Mouse (Mus musculus) Patski (cell line): Measurements from ENCODE around the gene Aif1l. TPM values are rescaled to one million over a fixed set of nuclear protein-coding genes. Genes with fewer than 3 reads are reported as not detected.

Source experiments
- ATAC-seq: fragments of 100-300 bp; one replicate; pipeline ENCODE4 v1.8.0; 2021
- CTCF ChIA-PET: fragments of 350-600 bp; sonication (Branson Sonifier 250); formaldehyde crosslinking; loops from one replicate; lab custom pipeline; 2022; ENCODE audit warnings: inconsistent platforms; lab: Charles Lee
- POLR2A ChIA-PET: fragments of 350-600 bp; sonication (Branson Sonifier 250); formaldehyde crosslinking; loops from one replicate; lab custom pipeline; 2022; ENCODE audit warnings: antibody characterized with exemption, inconsistent platforms; lab: Charles Lee
- DNase-seq: peaks from one replicate; pipeline ENCODE4 v3.0.0-alpha.2; 2011; ENCODE audit warnings: low read depth, low spot score
- H3K27me3 ChIP-seq: fragments of 371-371 bp; one replicate; pipeline ENCODE4 v1.5.1; 2021
- CTCF ChIP-seq: fragments of 100-300 bp; IDR thresholded peaks from one replicate; pipeline ENCODE4 v1.5.1; 2021
- in situ Hi-C: fragments of 300-500 bp; cut with MboI; formaldehyde crosslinking; loops from 3 replicates; pipeline ENCODE4 v1.11.1; 2018; ENCODE audit warnings: low pct_unique_long_range_greater_than_20kb, mixed read lengths
- polyA plus RNA-seq: library from polyadenylated mRNA; unstranded; gene quantifications from one replicate; pipeline ENCODE4 v1.2.3, GENCODE M21; 2021

Aif1l gene
- polyA plus RNA-seq, 1 experiment from 2014 or later: 343 TPM

- in situ Hi-C loops: no loop called here
- POLR2A ChIA-PET: no interaction called here
- H3K27me3 ChIP-seq: no peaks in the 10 kb centered on the region
- CTCF ChIA-PET: interaction anchor here (1.0 to 1.2 kb wide), 2 partner anchors 16 to 42 kb away, joined by 3 read pairs; no protein-coding TSS in a partner anchor
- no peak for TF ChIP-seq CTCF
- DNase-seq (no peak), ATAC-seq (no peak)
These were observed 41.0 kb downstream of the Aif1l start for GRCm38 (mm10) chr2:31990961-31991360.

- H3K27me3 ChIP-seq: no peaks in the 10 kb centered on the region
- ATAC-seq: no peak
- CTCF ChIA-PET: no interaction called here
- TF ChIP-seq CTCF: no peak
- no peak for DNase-seq
- POLR2A ChIA-PET: no interaction called here
- in situ Hi-C loops: no loop called here
These were observed 45.0 kb downstream of the Aif1l start for GRCm38 (mm10) chr2:31994896-31995295.

- DNase-seq (no peak), ATAC-seq (no peak)
- in situ Hi-C loops: no loop called here
- TF ChIP-seq CTCF: no peak
- ChIA-PET POLR2A (no interaction called here), CTCF (interaction anchor here (1.8 kb wide), 1 partner anchor 24 kb away, joined by 4 read pairs; no protein-coding TSS in a partner anchor)
- no peaks in the 10 kb centered on the region for H3K27me3 ChIP-seq
These were observed 46.1 kb downstream of the Aif1l start for GRCm38 (mm10) chr2:31996060-31996459.

GRCm38 (mm10) chr2:31997539-31997938 lies 47.6 kb downstream of the Aif1l start:
- no peaks in the 10 kb centered on the region for H3K27me3 ChIP-seq
- no peak for TF ChIP-seq CTCF
- CTCF ChIA-PET: interaction anchor here (1.1 to 1.8 kb wide), 2 partner anchors 11 to 22 kb away, joined by 3 to 4 read pairs; no protein-coding TSS in a partner anchor
- ATAC-seq (no peak), DNase-seq (no peak)
- in situ Hi-C loops: no loop called here
- POLR2A ChIA-PET: no interaction called here

GRCm38 (mm10) chr2:31998443-31998842 lies 48.5 kb downstream of the Aif1l start:
- DNase-seq: no peak
- peak; percentile 49 for TF ChIP-seq CTCF
- ATAC-seq: no peak
- POLR2A ChIA-PET: no interaction called here
- H3K27me3 ChIP-seq: no peaks in the 10 kb centered on the region
- CTCF ChIA-PET: interaction anchor here (1.2 kb wide), 1 partner anchor 10 kb away, joined by 4 read pairs; no protein-coding TSS in a partner anchor
- in situ Hi-C loops: no loop called here

GRCm38 (mm10) chr2:32008311-32008710 lies 58.4 kb downstream of the Aif1l start:
- CTCF ChIA-PET: no interaction called here
- ATAC-seq: no peak
- POLR2A ChIA-PET: no interaction called here
- no peak for TF ChIP-seq CTCF
- in situ Hi-C loops: no loop called here
- DNase-seq: no peak
- H3K27me3 ChIP-seq: no peaks in the 10 kb centered on the region

- DNase-seq (no peak), ATAC-seq (no peak)
- no peak for TF ChIP-seq CTCF
- in situ Hi-C loops: no loop called here
- CTCF ChIA-PET: no interaction called here
- POLR2A ChIA-PET: no interaction called here
- no peaks in the 10 kb centered on the region for H3K27me3 ChIP-seq
These were observed 58.8 kb downstream of the Aif1l start for GRCm38 (mm10) chr2:32008716-32009115.

GRCm38 (mm10) chr2:32019704-32020103 lies 69.8 kb downstream of the Aif1l start:
- H3K27me3 ChIP-seq: no peaks in the 10 kb centered on the region
- CTCF ChIA-PET: interaction anchor here (0.8 to 2.7 kb wide), 5 partner anchors 9 to 115 kb away, joined by 3 to 6 read pairs (median 4); no protein-coding TSS in a partner anchor
- no peak for TF ChIP-seq CTCF
- peak; percentile 88 for ATAC-seq
- DNase-seq: peak; percentile 83
- in situ Hi-C loops: no loop called here
- POLR2A ChIA-PET: interaction anchor here (0.9 to 1.3 kb wide), 2 partner anchors 14 to 21 kb away, joined by 3 read pairs; no protein-coding TSS in a partner anchor

- TF ChIP-seq CTCF: no peak
- H3K27me3 ChIP-seq: no peaks in the 10 kb centered on the region
- POLR2A ChIA-PET: interaction anchor here (0.9 kb wide), 1 partner anchor 20 kb away, joined by 3 read pairs; no protein-coding TSS in a partner anchor
- in situ Hi-C loops: no loop called here
- no peak for DNase-seq
- CTCF ChIA-PET: interaction anchor here (0.8 to 2.7 kb wide), 7 partner anchors 8 to 114 kb away, joined by 3 to 6 read pairs (median 4); no protein-coding TSS in a partner anchor
- ATAC-seq: no peak
These were observed 70.3 kb downstream of the Aif1l start for GRCm38 (mm10) chr2:32020229-32020628.

Other genes with a start within 250 kb of the Aif1l start
- not detected for gene Qrfp, start 139.6 kb upstream of the Aif1l start, polyA plus RNA-seq
- gene Fibcd1, start 104.1 kb upstream of the Aif1l start, polyA plus RNA-seq: 0.06 TPM
- gene Lamc3, start 62.8 kb upstream of the Aif1l start, polyA plus RNA-seq: 0.10 TPM
- 40.5 TPM for gene Nup214, start 24.3 kb downstream of the Aif1l start, polyA plus RNA-seq
- 0.08 TPM for gene Fam78a, start 134.7 kb downstream of the Aif1l start, polyA plus RNA-seq
- 0.05 TPM for gene Plpp7, start 145.4 kb downstream of the Aif1l start, polyA plus RNA-seq
- gene Prrc2b, start 200.9 kb downstream of the Aif1l start, polyA plus RNA-seq: 81.9 TPM